Mouse (Mus musculus) intestine, embryonic 14.5 days (tissue): ENCODE results near the gene Cmc4. TPM values are rescaled to one million over a fixed set of nuclear protein-coding genes. Genes with fewer than 3 reads are reported as not detected.

ENCODE experiments used
- ATAC-seq: fragments of 200-750 bp; cut with Nextera tagmentation; replicated peaks from 2 replicates; pipeline ENCODE4 v1.8.0; 2017; ENCODE audit warnings: low read depth, moderate number of reproducible peaks, moderate TSS enrichment, moderate library complexity; ENCODE audit not compliant: low FRiP score, low TSS enrichment
- DNase-seq: peaks from one replicate; pipeline ENCODE4 v3.0.0-alpha.2; 2018; ENCODE audit warnings: low spot score
- H3K27ac ChIP-seq: fragments of 300-500 bp; sonication (generic); 2 replicates; pipeline ENCODE4 v1.5.1; 2014; ENCODE audit warnings: low read depth, mild to moderate bottlenecking, control low read depth
- H3K27me3 ChIP-seq: fragments of 300-500 bp; sonication (generic); replicated peaks from 2 replicates; pipeline ENCODE4 v1.6.1; 2014; ENCODE audit warnings: low read length, control low read depth; ENCODE audit not compliant: control insufficient read depth, insufficient read depth
- H3K36me3 ChIP-seq: fragments of 300-500 bp; sonication (generic); 2 replicates; pipeline ENCODE4 v1.6.1; 2014; ENCODE audit warnings: low read length, control low read depth; ENCODE audit not compliant: control insufficient read depth, insufficient read depth
- H3K4me1 ChIP-seq: fragments of 300-500 bp; sonication (generic); replicated peaks from 2 replicates; pipeline ENCODE4 v1.6.1; 2014; ENCODE audit warnings: low read length, control low read depth, mixed read lengths; ENCODE audit not compliant: control insufficient read depth, insufficient read depth
- H3K4me2 ChIP-seq: fragments of 300-500 bp; sonication (generic); 2 replicates; pipeline ENCODE4 v1.6.1; 2014; ENCODE audit warnings: low read length
- H3K4me3 ChIP-seq: fragments of 300-500 bp; sonication (generic); 2 replicates; pipeline ENCODE4 v1.5.1; 2014; ENCODE audit warnings: low read depth, low read length, control low read depth, mixed read lengths
- H3K9ac ChIP-seq: fragments of 300-500 bp; sonication (generic); 2 replicates; pipeline ENCODE4 v1.6.1; 2014; ENCODE audit warnings: mild to moderate bottlenecking, low read length
- H3K9me3 ChIP-seq: fragments of 300-500 bp; sonication (generic); 2 replicates; pipeline ENCODE4 v1.6.1; 2016; ENCODE audit warnings: low read length, control low read depth; ENCODE audit not compliant: control insufficient read depth
- WGBS: fragments of 180-500 bp; shearing (Covaris S2); extraction: QIAGEN DNeasy Blood & Tissue Kit; methylation state at CpG from one replicate; pipeline ENCODE4 v1.1.7; 2014; 5-methylcytosine and 5-hydroxymethylcytosine counted together
- polyA plus RNA-seq: library from polyadenylated mRNA; unstranded; fragments of >200 nt; fragmentation: Nextera tagmentation; extraction: Ambion mirVana; gene quantifications from 2 replicates; pipeline ENCODE4 v1.2.1, GENCODE M21; 2014

Gene Cmc4
- polyA plus RNA-seq, 1 experiment from 2014 or later = 23.7 TPM

DNA sequence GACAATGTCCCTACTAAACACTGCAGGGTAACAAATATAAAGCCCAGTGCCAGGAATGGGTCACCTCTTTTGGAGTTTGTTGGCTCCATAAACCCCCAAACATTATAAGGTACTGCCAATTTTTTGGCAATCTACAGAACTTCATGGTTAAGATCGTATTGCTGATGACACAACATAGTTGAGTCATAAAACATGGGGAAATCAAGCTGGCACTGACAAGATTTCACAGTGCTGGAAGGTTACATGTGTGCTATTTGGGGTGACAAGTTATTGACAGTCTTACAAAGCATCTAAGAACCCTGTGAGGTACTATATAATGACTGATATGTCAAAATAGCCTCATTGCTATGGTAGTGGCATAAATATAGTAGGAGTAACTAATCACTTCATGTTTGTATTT lies 35.2 kb downstream of the Cmc4 start:
- Histone ChIP-seq H3K9ac (no peak overlapping the region), H3K4me3 (no peak overlapping the region), H3K36me3 (no peaks in the 10 kb centered on the region), H3K9me3 (no peaks in the 10 kb centered on the region), H3K4me2 (no peak overlapping the region), H3K4me1 (no peaks in the 10 kb centered on the region), H3K27me3 (no peaks in the 10 kb centered on the region), H3K27ac (no peak overlapping the region)
- no peak for ATAC-seq
- no peak for DNase-seq
- 97% methylated on average over 1 of the region's 1 CpGs for WGBS

DNA sequence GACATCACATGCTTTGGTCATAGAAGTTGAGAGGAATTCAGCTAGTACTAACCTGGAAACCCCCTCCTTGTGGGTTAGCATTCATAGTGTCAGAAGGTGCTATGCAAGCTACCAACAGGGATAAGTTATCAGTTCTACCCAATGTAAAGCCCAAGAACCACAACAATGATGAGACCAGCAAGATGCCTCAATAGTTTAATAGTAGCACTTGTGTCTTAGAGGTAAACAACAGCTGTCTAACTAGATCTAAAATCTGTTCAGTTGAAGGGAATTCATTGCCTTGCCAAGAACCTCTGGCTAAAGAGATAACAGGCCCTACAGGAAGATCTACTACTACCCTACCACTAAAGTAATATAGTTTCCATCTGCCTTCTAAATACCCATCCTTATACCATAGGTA lies 39.6 kb downstream of the Cmc4 start:
- no peak for DNase-seq
- no peak overlapping the region for H3K4me2 ChIP-seq
- H3K27me3 ChIP-seq = no peaks in the 10 kb centered on the region
- H3K27ac ChIP-seq = no peak overlapping the region
- no peak for ATAC-seq
- no peaks in the 10 kb centered on the region for H3K4me1 ChIP-seq
- H3K9me3 ChIP-seq = no peaks in the 10 kb centered on the region
- no peak overlapping the region for H3K4me3 ChIP-seq
- no peak overlapping the region for H3K9ac ChIP-seq
- H3K36me3 ChIP-seq = no peaks in the 10 kb centered on the region

DNA sequence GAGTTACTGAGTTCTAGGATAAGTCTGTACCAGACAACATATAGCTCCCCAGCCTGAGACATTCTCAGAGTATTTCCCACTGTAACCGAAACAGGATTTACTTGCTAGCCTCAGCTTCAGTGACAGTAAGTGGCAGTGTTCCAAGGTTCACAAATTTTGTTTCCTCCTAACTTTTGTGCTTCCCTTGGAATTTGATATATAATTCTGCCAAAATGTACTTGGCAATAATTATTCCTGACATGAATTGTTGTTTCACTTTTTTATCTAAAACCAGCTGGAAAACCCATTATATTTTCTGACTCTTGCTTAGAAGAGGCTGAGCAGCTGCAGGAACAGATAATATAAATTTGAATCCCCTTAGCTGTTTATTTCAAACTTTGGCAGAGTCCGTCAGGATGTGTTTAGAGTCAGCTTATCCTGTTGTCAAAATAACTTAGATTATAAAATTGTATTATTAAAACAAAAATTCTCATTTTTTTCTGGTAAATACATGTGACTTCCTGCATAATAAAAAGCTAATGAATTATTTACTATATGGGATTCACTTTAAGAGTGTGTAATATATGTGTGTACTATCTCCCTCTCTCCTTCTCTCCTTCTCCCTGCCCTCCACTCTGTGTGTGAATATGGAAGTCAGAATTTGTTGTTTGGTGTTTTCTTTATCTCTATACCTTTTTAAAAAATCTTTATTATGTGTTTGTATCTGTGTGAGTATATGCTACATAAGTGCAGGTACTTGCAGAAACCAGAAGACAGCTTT lies 43.5 kb downstream of the Cmc4 start:
- H3K27ac ChIP-seq = no peak overlapping the region
- WGBS = 49% methylated on average over 2 of the region's 2 CpGs

DNA sequence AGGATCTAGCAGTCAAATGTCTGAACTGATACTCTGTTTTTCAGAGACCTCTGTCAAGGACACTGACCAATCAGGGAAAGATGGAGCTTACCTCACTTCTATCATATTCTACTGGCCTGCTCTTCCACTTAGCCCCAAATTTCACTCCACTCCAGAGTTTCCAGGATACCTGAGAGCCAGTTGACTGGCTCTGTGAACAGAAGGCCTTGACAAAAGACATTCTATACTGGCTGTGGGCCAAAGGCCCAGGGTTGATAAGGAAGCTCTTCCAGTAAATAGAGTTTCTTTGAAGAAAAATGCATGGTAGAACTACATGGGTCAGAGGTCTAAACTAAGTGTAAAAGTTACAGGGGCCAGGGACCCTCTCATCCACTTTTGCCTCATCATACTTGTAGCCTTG lies 46.2 kb downstream of the Cmc4 start:
- Histone ChIP-seq H3K4me3 (no peak overlapping the region), H3K4me2 (no peak overlapping the region), H3K9ac (no peak overlapping the region), H3K36me3 (no peaks in the 10 kb centered on the region), H3K4me1 (no peaks in the 10 kb centered on the region), H3K9me3 (no peaks in the 10 kb centered on the region), H3K27ac (no peak overlapping the region), H3K27me3 (no peaks in the 10 kb centered on the region)
- ATAC-seq (no peak), DNase-seq (no peak)

More for the DNA sequence above, 43.5 kb downstream of the Cmc4 start:
- Histone ChIP-seq H3K4me2 (no peak overlapping the region), H3K4me1 (no peaks in the 10 kb centered on the region), H3K27me3 (no peaks in the 10 kb centered on the region), H3K4me3 (no peak overlapping the region), H3K9ac (no peak overlapping the region), H3K9me3 (no peaks in the 10 kb centered on the region), H3K36me3 (no peaks in the 10 kb centered on the region)
- DNase-seq = no peak
- ATAC-seq = no peak

Other genes with a start within 250 kb of the Cmc4 start
- 68.9 and 81.4 TPM in 2 replicates for gene Fundc2, start 34.2 kb downstream of the Cmc4 start, polyA plus RNA-seq
- gene F8, start 34.0 kb downstream of the Cmc4 start, polyA plus RNA-seq = 1.6 and 1.8 TPM in 2 replicates
- 10.6 and 12.3 TPM in 2 replicates for gene Mtcp1, start within 50 bp of the Cmc4 start, polyA plus RNA-seq
- 64.9 and 70.2 TPM in 2 replicates for gene Brcc3, start within 50 bp of the Cmc4 start, polyA plus RNA-seq
- 146 and 155 TPM in 2 replicates for gene Vbp1, start 97.7 kb upstream of the Cmc4 start, polyA plus RNA-seq
- gene Rab39b, start 161.6 kb upstream of the Cmc4 start, polyA plus RNA-seq = 1.7 and 2.2 TPM in 2 replicates